Mouse (Mus musculus) kidney, embryonic 16.5 days (tissue): Measurements from ENCODE around the gene Evc2. TPM values are rescaled to one million over a fixed set of nuclear protein-coding genes. Genes with fewer than 3 reads are reported as not detected.

ENCODE experiments used
- ATAC-seq: fragments of 200-750 bp; cut with Nextera tagmentation; 2 replicates; pipeline ENCODE4 v1.8.0; 2017; ENCODE audit warnings: moderate TSS enrichment; ENCODE audit not compliant: low FRiP score, low TSS enrichment
- H3K27ac ChIP-seq: fragments of 300-500 bp; sonication (generic); 2 replicates; pipeline ENCODE4 v1.5.1; 2014; ENCODE audit warnings: low read length
- H3K27me3 ChIP-seq: fragments of 300-500 bp; sonication (generic); 2 replicates; pipeline ENCODE4 v1.6.1; 2014; ENCODE audit warnings: low read length, control low read depth, mixed read lengths; ENCODE audit not compliant: insufficient read depth
- H3K36me3 ChIP-seq: fragments of 300-500 bp; sonication (generic); 2 replicates; pipeline ENCODE4 v1.6.1; 2014; ENCODE audit warnings: low read length, control low read depth, mixed read lengths; ENCODE audit not compliant: insufficient read depth
- H3K4me1 ChIP-seq: fragments of 300-500 bp; sonication (generic); 2 replicates; pipeline ENCODE4 v1.6.1; 2014; ENCODE audit warnings: low read length, control low read depth, mixed read lengths; ENCODE audit not compliant: insufficient read depth
- H3K4me2 ChIP-seq: fragments of 300-500 bp; sonication (generic); replicated peaks from 2 replicates; pipeline ENCODE4 v1.6.1; 2014; ENCODE audit warnings: low read depth, low read length
- H3K4me3 ChIP-seq: fragments of 300-500 bp; sonication (generic); 2 replicates; pipeline ENCODE4 v1.5.1; 2014; ENCODE audit warnings: mild to moderate bottlenecking, low read length
- H3K9ac ChIP-seq: fragments of 300-500 bp; sonication (generic); replicated peaks from 2 replicates; pipeline ENCODE4 v1.6.1; 2014; ENCODE audit warnings: low read length
- H3K9me3 ChIP-seq: fragments of 300-500 bp; sonication (generic); 2 replicates; pipeline ENCODE4 v1.6.1; 2016; ENCODE audit warnings: low read length, control low read depth
- WGBS: fragments of 180-500 bp; shearing (Covaris S2); extraction: QIAGEN DNeasy Blood & Tissue Kit; methylation state at CpG from one replicate; pipeline ENCODE4 v1.1.7; 2014; 5-methylcytosine and 5-hydroxymethylcytosine counted together
- polyA plus RNA-seq: library from polyadenylated mRNA; unstranded; fragments of >200 nt; fragmentation: Nextera tagmentation; extraction: Ambion mirVana; gene quantifications from 2 replicates; pipeline ENCODE4 v1.2.1, GENCODE M21; 2015

Evc2 gene
- polyA plus RNA-seq, 1 experiment from 2014 or later = 25.6 TPM

DNA sequence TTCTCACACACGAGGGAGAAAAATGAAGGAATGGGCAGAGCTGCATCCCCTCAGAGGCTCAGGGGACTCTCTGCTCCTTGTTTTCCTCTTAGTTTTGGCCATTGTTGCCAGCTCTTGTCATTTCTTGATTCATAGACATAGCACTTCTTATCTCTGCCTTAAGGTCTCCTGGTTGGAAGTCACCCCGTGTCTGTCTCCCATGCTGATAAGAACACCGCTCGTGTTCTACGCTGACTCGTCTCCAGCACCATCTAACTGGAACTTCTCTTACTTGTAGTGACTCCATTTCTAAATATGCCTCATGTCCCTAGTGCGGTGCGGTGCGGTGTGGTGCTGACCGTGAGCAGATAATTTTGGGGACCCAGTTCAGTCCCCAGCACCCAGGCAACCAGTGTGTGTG lies 52.6 kb downstream of the Evc2 start:
- H3K27ac ChIP-seq = no peak overlapping the region
- no peak overlapping the region for H3K4me3 ChIP-seq
- no peak for ATAC-seq
- H3K9me3 ChIP-seq = no peaks in the 10 kb centered on the region
- no peaks in the 10 kb centered on the region for H3K4me1 ChIP-seq
- H3K9ac ChIP-seq = no peak overlapping the region
- peaks cover 25% of the 10 kb centered on the region for H3K36me3 ChIP-seq
- H3K27me3 ChIP-seq = no peaks in the 10 kb centered on the region
- WGBS = 94% methylated on average over 10 of the region's 10 CpGs
- no peak overlapping the region for H3K4me2 ChIP-seq

DNA sequence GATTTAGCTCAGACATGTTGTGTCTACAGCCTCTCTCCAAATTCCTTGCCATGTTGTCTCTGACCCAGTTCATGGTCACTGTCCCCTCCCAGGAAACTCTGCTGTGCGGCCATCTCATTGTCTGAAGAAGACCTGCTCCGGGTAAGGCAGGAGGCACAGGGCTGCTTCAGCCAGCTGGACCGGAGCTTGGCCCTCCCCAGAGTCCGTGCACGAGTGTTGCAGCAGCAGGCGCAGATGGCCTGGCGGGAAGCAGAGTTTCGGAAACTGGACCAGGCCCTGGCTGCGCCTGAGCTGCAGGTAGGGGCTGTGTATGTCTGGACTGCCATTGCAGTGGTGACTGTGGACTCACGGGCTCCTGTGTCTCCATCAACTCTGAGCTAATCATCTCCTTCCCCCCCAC lies 53.6 kb downstream of the Evc2 start:
- no peak overlapping the region for H3K9ac ChIP-seq
- no peaks in the 10 kb centered on the region for H3K9me3 ChIP-seq
- no peaks in the 10 kb centered on the region for H3K27me3 ChIP-seq
- no peak overlapping the region for H3K4me2 ChIP-seq
- no peak overlapping the region for H3K4me3 ChIP-seq
- H3K36me3 ChIP-seq = peaks cover 26% of the 10 kb centered on the region
- WGBS = 85% methylated on average over 10 of the region's 10 CpGs
- H3K4me1 ChIP-seq = no peaks in the 10 kb centered on the region
- no peak overlapping the region for H3K27ac ChIP-seq
- ATAC-seq = no peak

DNA sequence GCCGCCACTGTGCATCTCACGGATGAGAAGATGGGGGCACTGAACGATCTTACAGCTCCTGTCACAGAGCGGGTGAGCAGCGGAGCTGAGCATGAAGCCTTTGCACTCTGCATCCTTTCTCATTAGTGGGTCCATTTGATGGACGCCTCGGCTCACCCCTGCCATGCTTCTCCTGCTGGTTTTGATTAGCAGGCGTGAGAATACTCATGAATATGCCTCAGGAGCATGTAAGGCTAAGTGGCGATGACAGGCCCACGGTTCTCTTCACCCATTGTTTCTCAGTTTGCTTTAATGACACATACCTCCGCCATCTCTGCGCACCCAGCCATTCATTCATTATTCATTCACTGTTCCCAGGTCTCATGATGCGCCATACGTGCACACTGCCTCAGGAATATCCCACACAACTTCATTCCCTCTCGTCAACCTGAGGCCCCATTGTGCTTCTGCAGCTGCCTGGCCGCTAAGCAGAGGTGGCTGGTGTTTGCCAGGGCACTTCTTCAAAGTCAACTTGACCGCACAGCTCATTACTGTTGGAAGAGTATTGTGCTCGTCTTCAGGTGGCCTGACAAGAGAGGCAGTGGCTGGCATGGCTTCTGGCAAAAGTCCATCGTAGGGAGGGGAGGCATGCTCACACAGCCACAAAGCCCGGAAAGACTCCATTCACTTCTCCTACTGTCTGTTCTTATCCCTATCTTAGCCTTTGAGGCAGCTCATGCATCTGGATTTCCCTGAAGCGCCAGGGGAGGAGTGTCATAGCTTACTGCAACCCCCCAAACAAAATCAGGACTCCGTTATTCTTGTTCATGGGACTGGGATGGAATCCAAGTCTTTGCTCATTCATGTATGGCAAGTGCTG lies 57.1 kb downstream of the Evc2 start:
- no peaks in the 10 kb centered on the region for H3K9me3 ChIP-seq
- H3K27ac ChIP-seq = no peak overlapping the region
- H3K27me3 ChIP-seq = no peaks in the 10 kb centered on the region
- no peaks in the 10 kb centered on the region for H3K4me1 ChIP-seq
- no peak for ATAC-seq
- no peak overlapping the region for H3K4me2 ChIP-seq
- H3K9ac ChIP-seq = no peak overlapping the region
- H3K4me3 ChIP-seq = no peak overlapping the region
- peaks cover 41% of the 10 kb centered on the region for H3K36me3 ChIP-seq
- 87% methylated on average over 22 of the region's 22 CpGs for WGBS

DNA sequence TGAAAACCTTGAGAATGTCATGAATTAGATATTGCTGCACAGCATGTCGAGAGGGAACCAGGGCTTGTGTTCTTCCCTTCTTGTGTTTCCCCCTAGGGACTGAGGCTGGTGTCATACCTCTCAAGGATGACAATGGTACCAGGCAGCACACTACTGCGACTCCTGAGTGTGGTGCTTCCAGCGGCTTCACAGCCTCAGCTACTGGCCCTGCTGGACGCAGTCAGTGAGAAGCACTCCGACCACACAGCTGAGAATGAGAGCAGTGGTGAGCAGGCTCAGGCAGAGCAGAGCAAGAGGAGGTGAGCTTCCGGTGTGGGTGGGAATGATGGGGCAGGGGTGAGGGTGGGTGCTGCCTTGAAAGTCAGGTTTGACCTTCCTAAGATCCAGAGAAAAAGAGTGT lies 80.7 kb downstream of the Evc2 start:
- peaks cover 37% of the 10 kb centered on the region for H3K36me3 ChIP-seq
- 89% methylated on average over 6 of the region's 6 CpGs for WGBS

DNA sequence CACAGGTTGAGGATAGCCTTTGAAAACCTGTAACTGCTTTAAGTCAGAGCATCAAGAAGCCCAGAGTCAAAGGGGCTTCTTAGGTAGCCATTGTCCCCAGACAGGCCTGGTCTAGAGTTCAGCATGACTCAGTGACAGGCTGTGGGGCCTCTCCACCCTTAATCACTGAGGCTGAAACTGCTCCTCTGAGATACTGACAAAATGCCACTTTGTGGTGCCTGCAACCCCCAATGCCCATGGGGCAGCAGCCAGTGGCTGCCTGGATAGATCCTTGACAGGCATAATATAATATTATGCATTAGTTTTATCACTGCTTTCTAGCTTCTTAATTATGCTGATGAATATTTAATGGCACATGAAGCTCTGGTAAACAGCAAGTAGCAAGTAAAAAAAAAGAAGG lies 88.9 kb downstream of the Evc2 start:
- H3K4me3 ChIP-seq = no peak overlapping the region
- H3K9me3 ChIP-seq = no peaks in the 10 kb centered on the region
- no peaks in the 10 kb centered on the region for H3K27me3 ChIP-seq
- H3K4me1 ChIP-seq = no peaks in the 10 kb centered on the region
- H3K4me2 ChIP-seq = no peak overlapping the region
- peaks cover 13% of the 10 kb centered on the region; the same call in 1 of the 2 replicates for H3K36me3 ChIP-seq
- ATAC-seq = no peak
- no peak overlapping the region for H3K9ac ChIP-seq
- H3K27ac ChIP-seq = no peak overlapping the region

More for the DNA sequence above, 80.7 kb downstream of the Evc2 start:
- no peaks in the 10 kb centered on the region for H3K4me1 ChIP-seq
- H3K27me3 ChIP-seq = no peaks in the 10 kb centered on the region
- no peak overlapping the region for H3K27ac ChIP-seq
- no peak overlapping the region for H3K4me2 ChIP-seq
- no peaks in the 10 kb centered on the region for H3K9me3 ChIP-seq
- no peak overlapping the region for H3K4me3 ChIP-seq
- H3K9ac ChIP-seq = no peak overlapping the region
- ATAC-seq = no peak

DNA sequence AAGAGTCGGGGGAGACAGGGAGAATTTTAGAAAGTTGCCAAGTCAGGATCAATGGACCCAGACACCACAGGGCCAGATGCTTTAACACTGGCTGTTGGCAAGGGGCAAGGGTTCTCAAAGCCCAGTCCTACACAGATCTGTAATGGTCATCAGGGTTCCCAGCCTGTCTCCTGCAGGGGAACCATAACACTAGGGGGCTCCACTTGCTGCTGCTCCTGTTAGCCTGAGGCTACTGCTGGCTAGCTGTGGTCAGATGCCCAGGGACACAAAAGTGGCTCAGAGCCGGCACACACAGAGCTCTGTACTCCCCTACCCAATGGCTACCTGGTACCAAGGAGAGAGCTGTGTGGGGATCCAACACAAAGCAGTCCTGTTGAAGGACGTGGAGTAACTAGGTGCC lies 97.1 kb downstream of the Evc2 start:
- WGBS = 79% methylated on average over 3 of the region's 3 CpGs
- H3K27ac ChIP-seq = no peak overlapping the region
- ATAC-seq = no peak
- no peaks in the 10 kb centered on the region for H3K4me1 ChIP-seq
- H3K9ac ChIP-seq = no peak overlapping the region
- H3K27me3 ChIP-seq = no peaks in the 10 kb centered on the region
- H3K4me3 ChIP-seq = no peak overlapping the region
- no peak overlapping the region for H3K4me2 ChIP-seq
- H3K36me3 ChIP-seq = no peaks in the 10 kb centered on the region
- H3K9me3 ChIP-seq = no peaks in the 10 kb centered on the region

DNA sequence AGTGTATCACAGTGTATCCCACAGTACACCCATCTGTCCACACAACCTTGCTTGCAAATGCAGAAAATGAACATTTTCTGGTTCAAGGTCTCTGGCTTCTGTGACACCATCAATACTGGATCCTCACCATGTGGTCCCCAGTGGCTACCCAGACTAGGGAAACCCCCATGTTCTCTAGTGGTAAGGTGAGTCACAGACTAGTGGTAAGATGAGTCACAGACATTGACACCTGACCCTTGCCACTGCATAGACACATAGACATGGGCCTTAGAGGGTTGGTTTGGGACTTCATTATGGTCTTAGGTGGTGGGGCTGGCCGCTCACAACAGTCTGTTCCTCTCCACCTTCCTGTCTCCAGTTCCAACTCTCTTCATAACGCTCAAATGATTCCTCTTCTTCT lies 104.5 kb downstream of the Evc2 start:
- Histone ChIP-seq H3K4me1 (no peaks in the 10 kb centered on the region), H3K27me3 (no peaks in the 10 kb centered on the region), H3K9me3 (peaks cover 5% of the 10 kb centered on the region; the same call in 1 of the 2 replicates), H3K36me3 (no peaks in the 10 kb centered on the region), H3K4me3 (no peak overlapping the region), H3K9ac (no peak overlapping the region), H3K4me2 (no peak overlapping the region), H3K27ac (no peak overlapping the region)
- ATAC-seq = no peak
- WGBS = 75% methylated on average over 2 of the region's 2 CpGs

DNA sequence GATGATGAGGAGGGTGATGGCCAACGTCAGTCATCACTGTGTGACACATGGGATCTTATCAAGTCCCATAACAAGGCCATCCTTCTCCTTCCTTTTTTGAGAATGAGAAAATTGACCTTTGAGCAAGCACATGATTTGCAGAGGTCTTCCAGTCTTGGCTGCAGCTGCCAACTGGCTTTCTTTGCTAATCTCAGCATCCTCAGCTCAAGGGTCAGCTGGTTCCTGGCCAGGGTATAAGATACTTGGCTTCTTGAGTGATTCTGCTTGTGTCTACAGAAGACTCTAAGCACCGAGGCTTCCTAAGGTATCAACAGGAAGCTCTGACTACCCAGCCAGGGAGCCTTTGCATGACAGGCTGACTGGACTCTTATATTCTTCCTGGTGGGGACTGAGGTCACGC lies 109.2 kb downstream of the Evc2 start:
- WGBS = 88% methylated on average over 3 of the region's 3 CpGs
- no peak overlapping the region for H3K4me3 ChIP-seq
- no peaks in the 10 kb centered on the region for H3K36me3 ChIP-seq
- no peak overlapping the region for H3K9ac ChIP-seq
- no peak for ATAC-seq
- H3K27ac ChIP-seq = no peak overlapping the region
- H3K9me3 ChIP-seq = peaks cover 5% of the 10 kb centered on the region; the same call in 1 of the 2 replicates
- H3K27me3 ChIP-seq = no peaks in the 10 kb centered on the region
- no peak overlapping the region for H3K4me2 ChIP-seq
- no peaks in the 10 kb centered on the region for H3K4me1 ChIP-seq

DNA sequence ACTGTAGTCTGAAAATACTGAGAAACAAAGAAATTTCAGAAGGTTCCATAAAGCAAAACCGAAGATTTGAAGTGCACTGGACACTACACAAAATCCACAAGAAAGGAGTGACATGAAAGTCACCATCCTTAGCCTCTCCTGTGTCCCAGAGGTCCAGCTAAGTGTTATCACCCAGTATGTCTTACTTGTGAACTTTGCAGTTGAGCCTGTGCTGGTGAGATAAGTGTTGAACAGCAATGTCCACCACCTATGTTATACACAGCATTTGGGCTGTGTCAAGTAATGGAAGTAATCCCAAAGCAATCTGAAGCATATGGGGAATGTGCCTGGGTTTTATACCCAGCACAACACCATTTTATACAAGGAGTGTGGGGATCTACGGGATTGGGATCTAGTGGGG lies 118.3 kb downstream of the Evc2 start:
- WGBS = 74% methylated on average over 2 of the region's 2 CpGs
- Histone ChIP-seq H3K9ac (no peak overlapping the region), H3K4me2 (no peak overlapping the region), H3K4me3 (no peak overlapping the region), H3K36me3 (no peaks in the 10 kb centered on the region), H3K9me3 (no peaks in the 10 kb centered on the region), H3K27ac (no peak overlapping the region), H3K27me3 (no peaks in the 10 kb centered on the region), H3K4me1 (no peaks in the 10 kb centered on the region)
- no peak for ATAC-seq

DNA sequence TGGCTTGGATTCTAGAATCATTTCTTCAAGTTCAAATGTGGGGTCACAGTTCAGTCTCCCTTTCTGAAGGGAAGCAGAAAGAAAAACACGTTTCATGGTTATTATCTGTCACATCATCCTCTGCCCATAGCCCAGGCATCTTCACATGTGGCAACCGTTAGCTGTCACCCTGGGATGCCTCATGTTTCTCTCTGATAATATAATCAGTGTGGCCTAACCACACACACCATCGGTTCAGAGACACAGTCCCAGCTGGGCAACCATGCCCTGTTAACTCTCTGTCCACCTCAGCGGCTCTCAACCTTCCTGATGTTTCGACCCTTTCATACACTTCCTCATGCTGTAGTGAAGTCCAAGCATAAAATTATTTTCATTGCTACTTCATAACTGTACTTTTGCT lies 118.9 kb downstream of the Evc2 start:
- Histone ChIP-seq H3K4me3 (no peak overlapping the region), H3K4me2 (no peak overlapping the region), H3K27ac (no peak overlapping the region), H3K4me1 (no peaks in the 10 kb centered on the region), H3K9ac (no peak overlapping the region), H3K36me3 (no peaks in the 10 kb centered on the region), H3K9me3 (no peaks in the 10 kb centered on the region), H3K27me3 (no peaks in the 10 kb centered on the region)
- no peak for ATAC-seq
- WGBS = 72% methylated on average over 5 of the region's 5 CpGs
